Mouse (Mus musculus) E14TG2a.4 (cell line): ENCODE measurements at regions not wholly inside any gene's neighbourhood (a gene's known extent, or its start where the extent isn't known, plus 50 kb on each side); places are given as distances from the start of the nearest gene placed in this dataset.

Experiments
- CTCF ChIP-seq: conservative IDR thresholded peaks from 2 replicates; pipeline ENCODE4 v1.5.1; 2014; ENCODE audit warnings: low read length
- POU5F1 ChIP-seq: IDR thresholded peaks from 2 replicates; pipeline ENCODE4 v1.6.1; 2014; ENCODE audit warnings: low read length, borderline replicate concordance

GRCm38 (mm10) chr6:148693329-148693728, 137.9 kb downstream of the Ipo8 start:
- TF ChIP-seq CTCF: no peak
- TF ChIP-seq POU5F1: no peak
